Mouse (Mus musculus) ES-E14 (cell line): ENCODE measurements around the gene Dpp6. TPM values are rescaled to one million over a fixed set of nuclear protein-coding genes. Genes with fewer than 3 reads are reported as not detected.

ENCODE experiments used
- DNase-seq: peaks from one replicate; pipeline ENCODE4 v3.0.0-alpha.2; 2013; ENCODE audit warnings: low read depth, low spot score
- H3K27ac ChIP-seq: 2 replicates; pipeline ENCODE4 v1.5.1; 2012; ENCODE audit warnings: low read depth, mild to moderate bottlenecking, low read length, moderate library complexity, mixed read lengths; ENCODE audit not compliant: poor library complexity, insufficient read depth, severe bottlenecking
- H3K36me3 ChIP-seq: 2 replicates; pipeline ENCODE4 v1.6.1; 2012; ENCODE audit warnings: mild to moderate bottlenecking, low read length, moderate library complexity, mixed read lengths; ENCODE audit not compliant: control insufficient read depth, poor library complexity, insufficient read depth, severe bottlenecking
- H3K4me1 ChIP-seq, 2 experiments: fragments of 150-350 bp in 1 of 2; sonication (generic) in 1 of 2; 2 replicates each; pipeline ENCODE4 v1.6.1; 2012; ENCODE audit warnings: low read length in 2 of 2, mild to moderate bottlenecking in 1 of 2, mixed read lengths in 1 of 2; ENCODE audit not compliant: control insufficient read depth in 2 of 2, insufficient read depth in 2 of 2, poor library complexity in 1 of 2
- H3K4me3 ChIP-seq, 2 experiments: fragments of 150-350 bp in 1 of 2; sonication (generic) in 1 of 2; 2 replicates each; pipeline ENCODE4 v1.5.1; 2012; ENCODE audit warnings: low read length in 2 of 2, low read depth in 1 of 2, mild to moderate bottlenecking in 1 of 2, mixed read lengths in 1 of 2; ENCODE audit not compliant: insufficient read depth in 1 of 2, poor library complexity in 1 of 2, severe bottlenecking in 1 of 2
- H3K9ac ChIP-seq: 2 replicates; pipeline ENCODE4 v1.6.1; 2012; ENCODE audit warnings: low read depth, mild to moderate bottlenecking, low read length, mixed read lengths; ENCODE audit not compliant: poor library complexity, insufficient read depth, severe bottlenecking
- H3K9me3 ChIP-seq: fragments of 150-350 bp; sonication (generic); 2 replicates; pipeline ENCODE4 v1.6.1; 2012; ENCODE audit warnings: low read depth, mild to moderate bottlenecking, low read length; ENCODE audit not compliant: control insufficient read depth, insufficient read depth
- CHD2 ChIP-seq: IDR thresholded peaks from 2 replicates; pipeline ENCODE4 v1.6.1; 2014; ENCODE audit warnings: mild to moderate bottlenecking, low read depth, low read length, inconsistent platforms
- HCFC1 ChIP-seq: IDR thresholded peaks from 2 replicates; pipeline ENCODE4 v1.6.1; 2012; ENCODE audit warnings: low read length, inconsistent platforms, borderline replicate concordance; ENCODE audit not compliant: insufficient read depth
- MAFK ChIP-seq: IDR thresholded peaks from 2 replicates; pipeline ENCODE4 v1.6.1; 2014; ENCODE audit warnings: mild to moderate bottlenecking, low read depth, low read length, inconsistent platforms; ENCODE audit not compliant: insufficient read depth
- ZC3H11A ChIP-seq: IDR thresholded peaks from 2 replicates; pipeline ENCODE4 v1.6.1; 2012; ENCODE audit warnings: low read depth, mild to moderate bottlenecking, inconsistent platforms, low read length, borderline replicate concordance
- ZNF384 ChIP-seq: IDR thresholded peaks from 2 replicates; pipeline ENCODE4 v1.6.1; 2012; ENCODE audit warnings: low read depth, low read length, inconsistent platforms
- in situ Hi-C, 2 experiments: fragments of 600-800 bp; cut with MboI; formaldehyde crosslinking; loops; one replicate each; pipeline ENCODE4 v1.15.1; 2025; ENCODE audit warnings: low sequenced_read_pairs in 2 of 2, inconsistent platforms in 1 of 2; ENCODE audit not compliant: unreplicated experiment in 2 of 2
- total RNA-seq: library from RNA; depleted of rRNA; stranded (reverse); fragments of 300-350 nt; gene quantifications from 2 replicates; pipeline ENCODE4 v1.2.3, GENCODE M21; 2012

The Dpp6 gene
- total RNA-seq, 1 experiment = 1.5 TPM

DNA sequence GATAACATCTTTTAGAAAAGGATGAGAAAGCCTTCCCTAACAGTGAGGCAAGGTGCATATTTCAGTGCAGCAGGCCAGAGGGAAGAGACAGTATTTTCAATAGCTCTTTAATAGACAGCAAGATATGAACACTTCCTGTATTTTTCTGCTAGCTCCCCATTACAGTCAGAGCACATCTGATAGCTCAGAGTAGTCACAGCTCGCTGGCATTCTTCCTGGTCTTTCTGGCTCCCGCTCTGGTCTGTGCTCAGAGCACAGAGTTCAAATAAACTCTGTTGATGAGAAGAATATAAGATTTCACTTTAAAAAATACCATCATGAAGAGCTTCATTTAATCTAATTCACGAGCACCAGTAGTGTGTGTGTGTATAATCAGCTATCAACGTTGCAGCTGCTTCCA, 249.8 kb downstream of the Dpp6 start:
- DNase-seq = no peak
- Histone ChIP-seq H3K4me3 (no peak overlapping the region), H3K27ac (no peak overlapping the region), H3K4me1 (no peaks in the 10 kb centered on the region), H3K36me3 (no peaks in the 10 kb centered on the region), H3K9ac (no peak overlapping the region), H3K9me3 (no peaks in the 10 kb centered on the region)
- in situ Hi-C loops = no loop called here
- TF ChIP-seq ZNF384 (no peak), ZC3H11A (no peak), CHD2 (no peak), HCFC1 (no peak), MAFK (no peak)

DNA sequence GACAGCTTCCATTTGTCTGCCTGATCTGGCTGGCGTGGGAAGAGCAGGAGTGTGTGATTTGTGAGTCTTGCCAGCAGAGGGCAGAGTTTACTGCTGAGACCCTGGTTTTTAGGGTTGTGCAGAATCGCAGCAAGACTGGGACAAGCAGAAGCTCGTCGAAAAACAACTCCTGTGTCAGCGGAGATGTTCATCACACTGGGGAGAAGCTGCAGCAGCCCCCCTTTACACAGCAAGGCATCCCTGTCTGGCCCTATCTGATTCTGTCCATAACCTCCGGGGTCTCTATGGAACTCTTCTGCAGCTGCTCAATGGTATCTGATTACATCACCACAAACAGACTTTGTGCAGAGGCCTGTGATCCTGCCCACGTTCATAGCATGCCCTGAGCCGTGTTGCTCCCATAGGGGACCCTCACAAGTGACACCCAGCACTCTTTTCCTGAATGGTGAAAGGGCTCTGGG, 258.2 kb downstream of the Dpp6 start:
- no peak overlapping the region for H3K9ac ChIP-seq
- TF ChIP-seq HCFC1 (no peak), MAFK (no peak), ZC3H11A (peak; percentile 74; the same call in 1 of the 2 replicates), ZNF384 (no peak), CHD2 (no peak)
- no peak overlapping the region for H3K4me3 ChIP-seq
- peak; percentile 30 for DNase-seq
- no peaks in the 10 kb centered on the region for H3K9me3 ChIP-seq
- in situ Hi-C loops = loop anchor here in 1 of 2 experiments (10.0 kb wide), 1 partner anchor 310 kb away; no protein-coding TSS in a partner anchor
- H3K27ac ChIP-seq = no peak overlapping the region
- no peaks in the 10 kb centered on the region for H3K4me1 ChIP-seq
- H3K36me3 ChIP-seq = no peaks in the 10 kb centered on the region

DNA sequence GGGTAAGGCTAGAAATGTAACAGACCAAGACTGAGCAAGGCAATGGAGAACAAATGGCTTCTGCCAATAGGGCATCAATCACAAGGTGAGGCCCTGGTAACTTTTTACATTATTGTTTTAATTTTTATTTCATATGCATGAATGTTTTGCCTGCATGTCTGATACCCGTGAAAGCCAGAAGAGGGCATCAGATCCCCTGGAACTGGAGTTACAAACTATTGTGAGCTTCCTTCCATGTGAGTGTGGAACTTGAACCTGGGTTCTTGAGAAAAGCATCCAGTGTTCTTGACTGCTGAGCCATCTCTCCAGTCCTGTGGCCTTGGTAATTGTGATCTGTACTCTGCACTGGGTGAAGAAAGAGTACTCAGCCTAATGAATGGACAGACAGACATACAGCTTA, 259.0 kb downstream of the Dpp6 start:
- Histone ChIP-seq H3K9ac (no peak overlapping the region), H3K9me3 (no peaks in the 10 kb centered on the region), H3K4me1 (no peaks in the 10 kb centered on the region), H3K4me3 (no peak overlapping the region), H3K27ac (no peak overlapping the region), H3K36me3 (no peaks in the 10 kb centered on the region)
- TF ChIP-seq HCFC1 (no peak), ZC3H11A (no peak), CHD2 (no peak), ZNF384 (no peak), MAFK (no peak)
- DNase-seq = no peak
- in situ Hi-C loops = loop anchor here in 1 of 2 experiments (10.0 kb wide), 1 partner anchor 309 kb away; no protein-coding TSS in a partner anchor

DNA sequence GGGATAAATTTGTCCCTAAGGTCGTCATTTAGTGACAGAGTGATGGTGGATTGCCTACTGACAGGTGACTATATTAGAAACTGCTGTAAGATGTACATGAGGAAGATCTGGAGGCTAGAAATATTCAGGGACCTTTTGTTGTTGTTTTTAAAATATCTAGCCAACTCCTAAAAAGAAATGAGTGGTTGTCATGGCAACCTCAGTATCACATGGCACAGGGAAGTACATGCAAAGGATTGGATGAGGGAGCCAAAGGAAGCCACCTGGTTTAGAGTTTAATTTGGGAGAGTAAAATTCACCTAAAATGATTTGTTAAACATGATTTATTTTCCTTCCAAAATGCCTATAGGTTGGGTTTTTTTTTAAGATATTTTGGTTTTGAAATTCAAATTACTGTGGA, 260.8 kb downstream of the Dpp6 start:
- Histone ChIP-seq H3K4me1 (no peaks in the 10 kb centered on the region), H3K27ac (no peak overlapping the region), H3K36me3 (no peaks in the 10 kb centered on the region), H3K9me3 (no peaks in the 10 kb centered on the region), H3K9ac (no peak overlapping the region), H3K4me3 (no peak overlapping the region)
- DNase-seq = no peak
- TF ChIP-seq CHD2 (no peak), HCFC1 (no peak), ZC3H11A (no peak), ZNF384 (no peak), MAFK (no peak)
- in situ Hi-C loops = loop anchor here in 1 of 2 experiments (10.0 kb wide), 1 partner anchor 307 kb away; no protein-coding TSS in a partner anchor

DNA sequence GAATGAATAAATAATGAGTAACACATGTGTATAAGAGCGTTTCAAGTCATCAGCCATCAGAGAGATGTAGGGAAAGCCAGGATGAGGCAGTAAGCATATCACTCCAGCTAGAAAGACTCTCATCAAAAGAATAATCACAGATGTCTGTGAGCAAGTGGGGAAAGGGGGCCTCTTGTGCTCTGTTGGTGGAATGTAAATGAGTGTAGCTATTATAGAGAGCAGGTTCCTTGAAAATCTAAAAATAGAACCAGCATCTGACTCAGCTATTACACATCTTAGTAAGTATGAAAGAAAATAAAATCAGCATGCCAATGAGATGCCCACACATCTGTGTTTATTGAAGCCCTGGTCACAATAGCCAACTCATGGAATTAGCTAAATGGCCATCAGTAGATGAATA, 264.3 kb downstream of the Dpp6 start:
- DNase-seq = no peak
- H3K4me3 ChIP-seq = no peak overlapping the region
- no peaks in the 10 kb centered on the region for H3K9me3 ChIP-seq
- no peak overlapping the region for H3K27ac ChIP-seq
- no peaks in the 10 kb centered on the region for H3K4me1 ChIP-seq
- H3K9ac ChIP-seq = no peak overlapping the region
- H3K36me3 ChIP-seq = no peaks in the 10 kb centered on the region
- in situ Hi-C loops = no loop called here
- TF ChIP-seq ZNF384 (no peak), MAFK (no peak), CHD2 (no peak), HCFC1 (no peak), ZC3H11A (no peak)
